Mouse (Mus musculus) mouse embryonic stem cell (cell line): Measurements from ENCODE around the gene Iqgap3.

Source experiments
- in situ Hi-C, 2 experiments: fragments of 300-500 bp; cut with MboI; formaldehyde crosslinking; loops; 1 replicate in 1 of 2; 3 replicates in 1 of 2; pipeline ENCODE4 v1.14.3; 2019 to 2020; ENCODE audit warnings: low sequenced_read_pairs in 2 of 2, low pct_unique_long_range_greater_than_20kb in 1 of 2, mixed read lengths in 1 of 2; ENCODE audit not compliant: unreplicated experiment in 1 of 2

Gene Iqgap3

DNA sequence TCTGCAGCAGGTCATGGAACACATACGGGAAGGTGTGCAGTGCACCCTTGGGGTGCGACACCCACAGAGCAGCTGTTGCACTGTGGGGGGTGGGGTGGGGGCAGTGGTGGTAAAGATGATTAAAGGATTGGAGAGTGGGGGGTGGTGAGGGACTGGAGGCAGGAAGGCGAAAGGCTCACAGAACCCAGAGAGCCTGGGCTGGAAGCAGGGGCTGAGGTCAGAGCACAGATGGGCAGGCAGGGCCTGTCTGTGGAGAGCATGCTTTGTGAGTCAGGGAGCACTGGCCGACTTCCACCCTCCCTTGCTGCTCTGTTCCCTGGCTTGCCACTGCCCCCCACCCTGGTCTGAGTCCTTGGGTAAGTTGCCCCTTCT is 63.6 kb downstream of the Iqgap3 start:
- in situ Hi-C loops = no loop called here

DNA sequence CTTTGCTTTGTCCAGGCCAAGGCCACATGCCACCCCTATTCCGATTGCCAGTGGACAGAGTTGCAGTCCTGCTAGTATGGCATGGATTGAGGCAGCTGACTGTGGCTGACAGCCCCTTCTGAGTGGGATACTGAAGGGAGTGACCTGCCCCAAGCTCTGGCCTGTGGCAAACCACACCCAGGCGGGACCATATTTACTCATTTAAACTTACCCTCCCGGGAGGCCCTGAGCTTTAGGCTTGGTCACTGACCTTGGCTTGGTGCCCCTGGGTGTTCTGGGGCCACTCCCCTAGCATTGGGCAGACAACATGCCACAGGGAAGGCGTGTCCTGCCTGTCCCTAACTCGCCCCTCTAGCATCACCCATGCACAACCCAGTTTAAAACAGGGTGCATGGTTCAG is 64.2 kb downstream of the Iqgap3 start:
- in situ Hi-C loops = no loop called here

GRCm38 (mm10) chr3:88146376-88147112 is 64.8 kb downstream of the Iqgap3 start:
- in situ Hi-C loops = no loop called here

DNA sequence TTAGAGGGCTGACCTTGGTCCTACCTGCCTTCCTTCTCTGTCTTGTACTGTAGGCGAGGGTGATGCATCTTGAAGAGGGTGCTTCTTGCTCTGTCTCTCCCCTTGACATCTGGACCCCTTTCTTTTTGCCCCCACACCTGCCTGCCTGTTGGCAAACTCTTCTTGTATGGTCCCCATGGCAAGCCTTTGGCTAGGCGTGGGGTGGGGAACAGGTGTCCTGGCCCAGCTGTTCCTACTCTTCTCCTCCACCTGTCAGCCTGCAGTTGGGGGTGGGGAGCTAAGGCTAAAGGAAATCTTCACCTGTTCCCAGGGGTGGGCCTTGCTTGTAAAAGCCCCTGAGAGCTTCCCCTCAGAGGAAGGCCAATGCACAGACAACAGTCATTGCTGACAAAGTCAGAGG is 65.7 kb downstream of the Iqgap3 start:
- in situ Hi-C loops = no loop called here

DNA sequence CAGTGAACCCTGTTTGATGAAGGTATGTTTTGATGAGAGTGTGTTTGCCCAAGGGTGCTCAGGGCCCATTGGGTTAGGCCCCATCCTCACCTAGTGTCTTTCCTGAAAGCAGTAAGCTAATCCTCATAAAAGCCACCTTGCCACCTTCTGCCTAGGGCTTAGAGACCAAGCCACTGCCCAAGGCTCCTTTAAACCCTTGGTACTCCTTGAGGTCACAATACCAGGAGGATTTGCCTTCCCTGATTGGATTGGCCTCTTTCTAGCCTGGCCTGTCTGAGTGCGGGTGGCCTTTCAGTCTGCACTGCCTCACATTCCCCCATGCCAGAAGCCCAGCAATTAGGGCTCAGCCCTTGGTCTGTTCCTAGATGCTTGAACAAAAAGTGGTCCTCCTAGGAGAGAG is 66.1 kb downstream of the Iqgap3 start:
- in situ Hi-C loops = no loop called here

- in situ Hi-C loops = no loop called here
Observed at GRCm38 (mm10) chr3:88148354-88148753, 66.6 kb downstream of the Iqgap3 start.

DNA sequence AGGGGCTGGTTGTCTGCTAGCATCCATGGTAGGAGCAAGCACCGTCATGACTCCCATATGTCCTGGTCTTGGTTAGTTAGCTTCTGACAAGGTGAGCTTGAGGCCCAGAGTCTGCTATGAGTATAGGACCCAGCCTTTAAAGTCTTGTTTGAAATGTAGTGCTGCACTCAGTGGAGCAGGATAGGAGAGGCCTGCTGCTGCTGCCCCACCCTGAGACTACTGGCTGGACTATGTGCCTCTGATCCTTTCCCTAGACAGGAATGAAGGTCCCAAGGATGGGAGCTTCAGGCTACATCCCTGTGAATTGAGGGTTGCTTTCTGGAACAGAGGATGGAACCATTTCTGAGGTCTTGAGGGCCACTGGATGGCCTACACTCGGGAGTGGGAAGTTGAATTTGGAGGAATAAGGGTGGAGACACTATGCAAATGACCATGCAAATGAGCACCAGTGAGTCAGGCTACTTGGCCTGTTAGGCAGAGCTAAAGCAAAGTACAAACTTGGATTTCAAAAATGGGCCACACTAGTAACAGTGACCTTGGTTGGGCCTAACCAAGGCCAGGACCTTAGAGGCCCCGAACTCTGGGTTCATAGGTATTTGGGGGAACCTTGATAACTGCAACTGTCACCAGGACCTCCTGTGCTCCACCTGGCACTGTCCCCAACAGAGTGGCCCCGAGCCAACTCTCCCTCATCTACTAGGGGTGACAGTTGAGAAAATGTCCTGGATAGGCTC is 67.2 kb downstream of the Iqgap3 start:
- in situ Hi-C loops = no loop called here

GRCm38 (mm10) chr3:88149510-88149974 is 67.8 kb downstream of the Iqgap3 start:
- in situ Hi-C loops = no loop called here

DNA sequence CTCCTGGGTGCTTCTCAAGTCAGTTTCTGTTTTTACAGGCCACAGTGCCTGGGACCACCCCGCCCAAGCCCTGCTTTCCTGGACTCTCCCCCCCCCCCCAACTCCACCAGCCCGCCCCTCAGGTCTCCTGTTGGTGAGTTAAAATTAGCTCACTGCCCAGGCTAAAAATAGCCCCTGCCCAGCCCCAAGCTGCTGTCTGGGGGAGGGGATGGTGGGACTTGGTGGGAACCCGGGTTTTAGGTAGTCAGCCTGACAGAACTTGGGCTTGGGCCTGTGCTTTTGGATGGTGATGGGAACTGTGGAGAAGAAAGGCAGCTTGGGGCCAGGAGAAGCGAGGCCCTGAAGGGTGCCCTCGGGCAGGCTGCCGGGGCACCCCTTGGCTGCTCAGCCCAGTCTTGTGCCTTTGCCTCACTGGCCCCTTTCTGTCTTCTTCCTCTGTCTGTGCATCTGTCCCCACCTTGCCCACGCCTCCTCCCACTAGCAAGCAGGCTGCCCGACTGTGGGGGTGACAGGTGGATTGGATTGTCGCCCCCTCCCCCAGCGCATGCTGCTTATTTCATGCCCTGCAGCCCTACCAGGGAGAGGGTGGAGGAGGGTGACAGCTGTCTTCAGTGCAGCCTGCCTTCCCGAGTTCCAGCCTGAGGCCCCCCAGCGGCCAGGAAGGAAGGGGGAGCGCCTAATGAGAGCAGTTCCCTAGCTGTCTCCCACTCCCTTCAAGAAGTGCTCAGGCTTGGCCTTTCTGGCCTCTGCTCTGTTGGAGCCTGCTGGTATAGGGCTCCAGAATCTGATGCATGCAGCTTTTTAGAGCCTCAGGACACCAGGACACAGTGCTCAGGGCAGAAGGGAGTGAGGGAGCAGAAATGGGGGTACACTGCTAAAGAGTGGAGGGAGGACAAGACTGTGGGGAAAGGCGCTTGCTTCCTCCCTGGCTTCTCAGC is 68.6 kb downstream of the Iqgap3 start:
- in situ Hi-C loops = no loop called here

GRCm38 (mm10) chr3:88150999-88151364 is 69.2 kb downstream of the Iqgap3 start:
- in situ Hi-C loops = no loop called here

GRCm38 (mm10) chr3:88152056-88152455 is 70.3 kb downstream of the Iqgap3 start:
- in situ Hi-C loops = no loop called here

DNA sequence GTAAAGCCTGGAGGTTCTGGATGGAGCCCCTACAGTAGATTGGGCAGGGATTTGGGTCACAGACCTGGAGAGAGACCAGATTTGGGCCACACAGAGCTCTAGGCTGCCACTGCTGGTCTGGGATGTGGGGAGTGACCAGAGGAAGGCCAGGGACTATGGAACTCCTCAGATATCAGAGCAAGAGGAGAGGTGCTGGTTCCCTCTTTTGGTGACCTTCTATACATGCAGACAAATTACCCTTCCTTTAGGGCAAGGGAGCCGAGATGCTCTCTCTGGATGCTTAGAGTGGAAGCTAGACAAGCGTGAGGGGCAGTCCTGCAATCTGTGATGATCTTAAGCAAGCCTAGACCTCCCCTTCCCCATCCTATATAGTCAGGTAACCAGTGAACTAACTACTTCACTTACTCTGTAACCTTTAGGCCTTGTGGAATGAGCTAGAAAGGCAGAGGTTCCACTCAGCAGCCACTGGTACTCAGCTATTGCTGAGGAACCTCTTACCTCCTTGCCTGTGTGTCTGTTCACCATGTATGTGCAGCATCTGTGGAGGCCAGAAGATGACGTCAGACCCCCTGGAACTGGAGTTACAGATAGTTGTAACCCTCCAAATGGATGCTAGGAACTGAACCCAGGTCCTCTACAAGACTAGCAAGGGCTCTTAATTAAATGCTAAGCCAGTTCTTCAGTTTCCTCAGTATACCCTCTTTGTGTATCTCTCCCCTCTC is 71.7 kb downstream of the Iqgap3 start:
- in situ Hi-C loops = no loop called here

- in situ Hi-C loops = no loop called here
Observed at GRCm38 (mm10) chr3:88154236-88154635, 72.5 kb downstream of the Iqgap3 start.

- in situ Hi-C loops = no loop called here
Observed at GRCm38 (mm10) chr3:88156817-88157216, 75.0 kb downstream of the Iqgap3 start.

DNA sequence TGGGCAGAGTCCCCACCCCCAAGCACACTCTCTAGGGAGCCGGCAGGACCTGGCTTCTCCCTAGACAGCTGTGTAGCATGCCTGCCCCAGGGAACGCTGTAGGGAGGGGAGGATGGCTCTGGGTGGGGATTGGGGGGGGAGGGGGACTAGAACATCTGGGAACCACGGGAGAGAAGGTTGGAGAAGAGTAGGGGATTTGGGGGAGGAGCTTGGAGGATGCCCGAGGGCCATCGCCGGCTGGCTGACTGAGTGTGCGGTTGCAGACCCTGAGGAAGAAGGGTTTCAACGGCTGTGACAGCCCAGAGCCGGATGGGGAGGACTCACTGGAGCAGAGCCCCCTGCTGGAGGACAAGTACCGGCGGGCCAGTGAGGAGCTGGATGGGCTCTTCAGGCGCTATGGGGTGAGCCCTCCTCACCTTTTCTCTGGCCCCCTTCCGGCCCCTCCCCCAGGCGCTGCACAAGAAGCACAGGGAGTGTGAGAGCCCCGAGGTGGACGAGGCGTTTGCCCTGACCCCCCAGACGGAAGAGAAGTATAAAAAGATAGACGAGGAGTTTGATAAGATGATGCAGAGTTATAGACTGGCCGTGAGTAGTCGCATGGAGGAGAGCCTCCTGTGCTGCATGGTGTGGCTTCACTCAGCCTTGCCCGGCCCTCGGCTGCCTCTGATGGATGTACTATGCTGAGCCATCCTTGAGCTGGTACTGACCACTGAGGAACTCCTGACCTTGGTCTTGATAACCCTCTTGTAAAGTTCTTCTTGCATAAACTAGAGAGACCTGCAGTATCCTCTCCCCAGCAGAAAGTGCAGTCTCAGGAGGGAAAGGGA is 76.2 kb downstream of the Iqgap3 start:
- in situ Hi-C loops = no loop called here

GRCm38 (mm10) chr3:88158991-88159390 is 77.2 kb downstream of the Iqgap3 start:
- in situ Hi-C loops = no loop called here

GRCm38 (mm10) chr3:88160856-88161255 is 79.1 kb downstream of the Iqgap3 start:
- in situ Hi-C loops = no loop called here

GRCm38 (mm10) chr3:88162259-88162658 is 80.5 kb downstream of the Iqgap3 start:
- in situ Hi-C loops = no loop called here
